Mouse (Mus musculus) C2C12 (cell line): ENCODE results near the gene Nudt5.

ENCODE experiments used
- CTCF ChIP-seq: IDR thresholded peaks from one replicate; pipeline ENCODE4 v1.5.1; 2011; ENCODE audit not compliant: control insufficient read depth, insufficient read depth, insufficient read length
- MYOD1 ChIP-seq: IDR thresholded peaks from one replicate; pipeline ENCODE4 v1.6.1; 2011; ENCODE audit warnings: low read depth; ENCODE audit not compliant: control insufficient read depth, insufficient read length
- USF1 ChIP-seq: IDR thresholded peaks from one replicate; pipeline ENCODE4 v1.6.1; 2011; ENCODE audit warnings: low read depth, mild to moderate bottlenecking, control low read depth, moderate library complexity

GRCm38 (mm10) chr2:5888865-5889264 lies 44.0 kb downstream of the Nudt5 start:
- TF ChIP-seq MYOD1 (no peak), CTCF (no peak), USF1 (no peak)
